Mouse (Mus musculus): ENCODE measurements around the gene Grik4. TPM values are rescaled to one million over a fixed set of nuclear protein-coding genes. Genes with fewer than 3 reads are reported as not detected.

Gene Grik4
- total RNA-seq, 2 experiments from 2014 or later: 0.17 TPM; not detected in 1

- intact Hi-C loops (cut with DNase I): no loop called here
- no peak for DNase-seq
Measured at GRCm38 (mm10) chr9:42865036-42865829, 79.1 kb downstream of the Grik4 start.

- intact Hi-C loops (cut with DNase I): no loop called here
- DNase-seq: no peak
Measured at GRCm38 (mm10) chr9:42863360-42863759, 80.9 kb downstream of the Grik4 start.

- intact Hi-C loops (cut with DNase I): no loop called here
- no peak for DNase-seq
Measured at GRCm38 (mm10) chr9:42861711-42862110, 82.6 kb downstream of the Grik4 start.

- intact Hi-C loops (cut with DNase I): no loop called here
- no peak for DNase-seq
Measured at GRCm38 (mm10) chr9:42861238-42861637, 83.1 kb downstream of the Grik4 start.

DNA sequence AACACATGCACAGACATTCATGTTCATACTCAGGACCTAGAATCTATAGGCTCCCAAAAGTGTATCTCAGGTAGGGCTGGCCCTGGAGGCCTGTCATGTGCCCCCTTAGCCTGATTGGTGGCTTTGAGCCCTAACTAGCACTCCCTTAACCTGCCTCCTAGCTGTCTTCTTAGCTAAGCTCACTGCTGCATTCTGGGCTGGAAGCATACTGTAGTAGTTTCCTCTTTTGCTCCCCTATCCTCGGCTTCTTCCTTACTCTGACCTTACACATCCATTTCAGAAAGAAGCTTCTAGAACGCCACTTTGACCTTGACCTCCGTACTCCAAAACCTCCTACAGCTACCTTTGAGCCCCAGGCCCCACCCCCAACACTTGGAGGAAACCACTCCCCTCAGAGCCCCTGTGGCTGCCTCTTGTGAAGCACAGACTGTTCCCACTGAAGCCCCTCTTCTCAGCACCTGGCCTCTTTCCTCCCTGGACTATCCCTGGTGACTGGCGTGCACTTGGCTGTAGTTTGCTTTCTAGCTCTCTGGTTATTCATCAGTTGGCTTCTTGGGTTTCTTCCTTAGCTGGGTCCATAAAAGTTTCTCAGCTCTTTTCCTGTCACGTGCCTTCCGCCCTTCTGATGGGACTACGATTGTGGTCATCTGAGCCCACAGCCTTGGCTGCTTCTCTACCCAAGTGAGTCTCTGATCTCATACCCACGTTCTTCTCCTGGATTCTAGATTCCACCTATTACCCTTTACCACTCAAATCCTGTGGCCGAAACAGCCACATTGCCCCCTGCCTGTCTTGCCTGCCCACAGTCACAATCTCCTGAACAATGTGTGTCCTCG is 84.1 kb downstream of the Grik4 start:
- DNase-seq: no peak
- intact Hi-C loops (cut with DNase I): no loop called here

- DNase-seq: no peak
- intact Hi-C loops (cut with DNase I): no loop called here
Measured at GRCm38 (mm10) chr9:42858998-42859690, 85.1 kb downstream of the Grik4 start.

DNA sequence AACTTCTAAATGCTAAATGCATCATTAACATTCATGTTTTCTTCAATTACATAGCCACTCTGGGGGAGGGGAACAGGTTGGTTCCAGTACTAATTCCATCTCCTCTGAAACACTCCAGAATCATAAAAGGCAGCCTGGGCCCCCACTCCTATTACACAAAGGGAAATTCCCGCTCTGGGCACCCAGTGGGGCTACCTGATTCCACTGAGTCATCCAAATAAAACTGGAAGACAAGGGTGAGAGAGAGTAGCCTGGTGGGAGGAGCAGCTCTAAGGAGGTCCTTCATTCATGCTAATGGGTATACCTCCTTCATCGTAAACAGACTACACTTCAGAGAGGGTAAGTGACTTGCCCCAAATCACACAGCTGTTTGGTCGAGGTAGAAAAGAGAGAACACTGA is 85.7 kb downstream of the Grik4 start:
- DNase-seq: no peak

GRCm38 (mm10) chr9:42857756-42858155 is 86.5 kb downstream of the Grik4 start:
- intact Hi-C loops (cut with DNase I): no loop called here
- DNase-seq: no peak

More for the DNA sequence above, 85.7 kb downstream of the Grik4 start:
- intact Hi-C loops (cut with DNase I): no loop called here

DNA sequence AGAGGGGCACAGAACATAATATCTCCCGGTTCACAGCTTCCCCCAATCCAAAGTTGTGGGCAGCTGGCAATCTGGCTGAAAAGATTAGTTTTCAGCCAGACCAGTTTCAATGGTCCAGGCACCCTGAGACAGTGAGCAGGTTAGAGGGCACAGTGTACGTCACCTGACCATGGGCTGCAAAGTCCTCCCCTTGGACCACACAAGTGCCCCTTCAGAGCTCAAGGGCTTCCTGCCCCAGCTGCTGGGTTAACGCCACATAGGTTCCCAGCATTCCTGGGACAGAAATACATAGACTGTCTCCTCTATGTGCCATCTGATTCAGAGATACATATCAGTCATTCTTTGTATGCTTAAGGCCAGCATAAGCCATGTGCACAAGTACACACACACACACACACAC is 91.2 kb downstream of the Grik4 start:
- no peak for DNase-seq
- intact Hi-C loops (cut with DNase I): no loop called here

GRCm38 (mm10) chr9:42850063-42850462 is 94.2 kb downstream of the Grik4 start:
- intact Hi-C loops (cut with DNase I): no loop called here

DNA sequence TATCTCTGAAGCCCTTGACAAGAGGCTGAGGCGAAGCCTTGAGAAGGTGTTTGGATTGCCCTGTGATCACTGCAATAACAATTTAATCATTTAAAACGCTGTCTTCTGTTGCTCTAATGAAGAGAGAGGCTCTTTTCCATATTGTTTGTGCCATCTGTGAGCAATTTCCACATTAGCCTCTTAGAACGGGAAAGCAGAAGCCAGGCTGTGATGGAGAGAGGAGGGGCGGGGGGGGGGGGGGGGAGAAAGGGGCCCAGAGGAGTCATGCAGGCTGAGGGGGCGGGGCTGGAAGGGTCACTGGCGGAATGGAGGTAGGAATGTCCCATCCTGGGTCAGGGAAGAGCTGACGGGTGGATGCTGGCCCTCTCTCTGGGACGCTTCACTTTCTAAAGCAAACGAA is 96.2 kb downstream of the Grik4 start:
- no peak for DNase-seq
- intact Hi-C loops (cut with DNase I): no loop called here

More at GRCm38 (mm10) chr9:42850063-42850462, 94.2 kb downstream of the Grik4 start:
- no peak for DNase-seq

DNA sequence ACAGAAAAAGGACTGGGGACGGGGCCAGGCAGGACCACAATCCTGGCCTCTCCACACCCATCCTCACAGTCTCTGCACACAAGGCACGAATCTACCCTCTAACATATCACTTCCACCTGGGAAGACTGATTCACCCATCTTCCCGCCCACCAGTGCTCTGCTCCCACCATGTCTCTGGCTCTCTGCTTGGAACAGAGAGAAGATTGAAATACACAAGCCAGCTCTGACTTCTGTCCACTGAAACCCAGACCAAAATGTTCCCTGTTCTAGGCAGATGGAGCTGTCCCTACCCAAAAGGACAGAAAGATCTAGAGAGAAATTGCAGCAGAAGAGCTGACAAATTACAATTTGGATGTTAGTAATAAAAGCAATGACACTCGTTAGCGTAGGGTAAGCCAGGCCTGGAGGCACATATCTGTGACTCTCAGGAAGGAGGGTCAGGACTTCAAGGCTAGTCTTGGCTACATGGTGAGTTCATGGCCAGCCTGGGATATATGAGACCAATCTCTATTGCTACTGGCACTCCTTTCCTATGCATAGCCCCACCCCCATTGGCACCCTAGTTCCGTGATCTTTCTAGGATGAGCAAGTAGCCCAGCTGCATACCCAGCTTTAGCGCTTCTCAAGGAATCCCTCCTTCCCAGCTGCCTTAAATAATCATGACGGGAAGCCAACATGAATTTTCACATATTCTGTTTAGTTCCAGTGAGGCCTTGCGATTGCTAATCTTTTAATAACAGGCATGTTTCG is 97.4 kb downstream of the Grik4 start:
- intact Hi-C loops (cut with DNase I): no loop called here
- DNase-seq: no peak

GRCm38 (mm10) chr9:42846139-42846538 is 98.2 kb downstream of the Grik4 start:
- intact Hi-C loops (cut with DNase I): no loop called here
- no peak for DNase-seq

GRCm38 (mm10) chr9:42844301-42844700 is 100.0 kb downstream of the Grik4 start:
- no peak for DNase-seq
- intact Hi-C loops (cut with DNase I): no loop called here

- intact Hi-C loops (cut with DNase I): no loop called here
- no peak for DNase-seq
Measured at GRCm38 (mm10) chr9:42838299-42838698, 106.0 kb downstream of the Grik4 start.

DNA sequence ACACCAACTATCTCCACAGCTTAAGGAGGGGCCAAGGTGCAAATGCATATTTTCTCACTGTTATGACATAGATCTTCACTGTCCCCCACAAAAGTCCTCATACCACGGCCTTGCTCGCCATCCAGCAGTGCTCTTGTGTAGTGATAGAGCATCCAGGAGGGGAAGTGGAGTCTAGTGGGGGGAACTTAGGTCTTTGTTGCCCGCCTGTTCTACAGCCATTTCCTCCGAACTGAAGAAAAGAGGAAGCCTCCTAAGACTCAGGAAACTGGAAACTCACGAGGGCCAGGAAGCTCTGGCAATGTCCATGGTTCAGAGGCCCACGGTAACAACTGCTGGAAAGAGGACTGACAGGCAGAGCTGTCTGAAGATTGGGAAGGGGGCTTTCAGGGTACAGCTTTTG is 106.8 kb downstream of the Grik4 start:
- DNase-seq: no peak
- intact Hi-C loops (cut with DNase I): no loop called here

DNA sequence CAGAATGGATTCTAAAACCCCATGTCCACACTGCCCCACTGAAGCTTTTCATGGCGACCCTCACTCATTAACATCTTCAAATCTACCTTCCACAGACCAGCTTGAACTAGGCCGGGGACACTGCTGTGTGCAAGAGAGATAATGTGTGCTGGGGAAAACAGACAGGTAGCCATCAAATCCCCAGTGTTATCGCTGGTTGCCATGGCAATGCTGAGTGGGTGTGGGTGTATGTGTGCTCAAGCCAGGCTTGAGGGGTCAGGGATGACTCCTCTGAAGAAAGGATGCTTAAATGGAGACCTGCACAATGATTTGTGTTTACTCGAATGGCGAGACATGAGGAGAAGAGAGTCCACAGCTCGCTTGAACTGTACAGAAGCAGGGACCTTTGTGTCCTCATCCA is 112.7 kb downstream of the Grik4 start:
- intact Hi-C loops (cut with DNase I): no loop called here
- no peak for DNase-seq

DNA sequence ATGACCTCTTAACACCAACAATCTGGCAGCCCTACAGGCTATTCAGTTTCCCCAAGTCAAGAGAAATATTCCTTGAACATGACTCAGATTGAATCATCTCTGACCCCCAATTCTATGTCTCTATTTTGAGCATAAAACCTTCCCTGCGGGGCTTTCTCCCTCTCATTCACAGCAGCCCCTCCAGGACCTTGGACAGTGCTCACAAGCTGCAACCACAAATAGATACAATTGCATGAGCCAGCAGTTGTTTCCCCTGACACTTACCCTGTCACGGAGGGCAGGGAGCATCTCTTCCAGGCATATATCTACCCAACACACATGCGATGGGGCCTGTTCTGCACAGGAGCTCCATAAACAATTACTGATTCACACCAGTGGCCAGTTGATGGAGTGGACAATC is 125.0 kb downstream of the Grik4 start:
- no peak for DNase-seq
- intact Hi-C loops (cut with DNase I): no loop called here

GRCm38 (mm10) chr9:42816815-42817214 is 127.5 kb downstream of the Grik4 start:
- DNase-seq: no peak
- intact Hi-C loops (cut with DNase I): no loop called here

GRCm38 (mm10) chr9:42809146-42809545 is 135.1 kb downstream of the Grik4 start:
- intact Hi-C loops (cut with DNase I): no loop called here
- no peak for DNase-seq

All from gastrocnemius, postnatal 36 days (tissue).